Comparison of ENCODE assay signal across 17 mouse cellular contexts in the genomic region with DNA sequence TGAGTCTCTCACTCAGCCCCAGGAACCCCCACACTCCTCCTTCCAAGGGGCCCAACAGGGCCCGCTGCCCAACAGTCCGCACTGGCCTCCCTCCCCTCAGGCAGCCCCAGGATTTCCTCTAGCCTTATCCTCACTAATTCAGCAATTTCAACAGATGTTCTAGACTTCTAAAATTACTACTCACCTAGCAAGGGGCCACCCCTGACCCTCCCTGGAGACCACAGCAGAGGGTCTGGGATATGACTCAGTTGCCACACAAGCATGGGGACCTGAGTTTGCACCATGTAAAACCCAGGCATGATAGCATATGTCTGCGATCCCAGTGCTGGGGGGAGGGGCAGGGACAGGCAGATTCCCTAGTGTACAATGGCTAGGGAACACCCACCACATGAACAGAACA.
DNase-seq lines count a peak whose midpoint lies in the region; ATAC-seq and TF ChIP-seq lines count a peak whose summit lies in the region.
"Had no signal": no experiment of that assay in that cellular context is flagged by ENCODE, and none has a peak within 500 bp of the region (broad histone marks: within the 10 kb centered on the region; RNA-seq: fewer than 3 reads in every experiment).

No protein-coding gene starts in this region.

- H3K9me3 ChIP-seq in lung, embryonic 15.5 days: no peaks in the 10 kb centered on the region
- H3K9me3 ChIP-seq: forebrain, embryonic 13.5 days; forebrain, embryonic 15.5 days; G1E had no signal

- no peaks in the 10 kb centered on the region for H3K36me3 ChIP-seq in heart, adult 2 months (ENCODE audit: control insufficient read depth, insufficient read depth, low read length)
- H3K36me3 ChIP-seq in lung, embryonic 15.5 days: no peaks in the 10 kb centered on the region
- H3K36me3 ChIP-seq: forebrain, embryonic 15.5 days; G1E had no signal

- no peak overlapping the region for H3K27ac ChIP-seq in heart, adult 2 months
- no peak overlapping the region for H3K27ac ChIP-seq in lung, embryonic 15.5 days
- H3K27ac ChIP-seq: forebrain, embryonic 13.5 days; forebrain, embryonic 15.5 days had no signal

- intact Hi-C loops in heart, adult 2 months (cut with DNase I): no loop called here

- no peak overlapping the region for H3K9ac ChIP-seq in heart, adult 2 months (ENCODE audit: low read depth, low read length)
- H3K9ac ChIP-seq in lung, embryonic 15.5 days: no peak overlapping the region
- H3K9ac ChIP-seq: forebrain, embryonic 13.5 days; forebrain, embryonic 15.5 days; forebrain, postnatal 0 days had no signal

- no peaks in the 10 kb centered on the region for H3K4me1 ChIP-seq in heart, adult 2 months (ENCODE audit: control insufficient read depth, insufficient read depth, low read length)
- H3K4me1 ChIP-seq in lung, embryonic 15.5 days: peaks cover 1% of the 10 kb centered on the region; the same call in 1 of the 2 replicates
- H3K4me1 ChIP-seq: forebrain, embryonic 13.5 days; forebrain, embryonic 15.5 days had no signal

- 79% methylated on average over 3 of the region's 3 CpGs for WGBS in heart, adult 2 months
- 58% methylated on average over 3 of the region's 3 CpGs for WGBS in lung, embryonic 15.5 days

- peak; percentile 35; the same call in 1 of the 2 replicates for ATAC-seq in lung, embryonic 15.5 days (ENCODE audit: borderline replicate concordance, extremely low read depth, low FRiP score, low TSS enrichment)
- ATAC-seq in megakaryocyte progenitor cell, adult 5-6 weeks (replicated peaks; ENCODE audit: poor library complexity): no peak
- ATAC-seq: activated CD4-positive, CD25-positive, alpha-beta regulatory T cell, adult 4 months; forebrain, embryonic 13.5 days; forebrain, embryonic 15.5 days; forebrain, postnatal 0 days; Patski had no signal

- H3K79me2 ChIP-seq in heart, adult 2 months (replicated peaks; ENCODE audit: control insufficient read depth, insufficient read depth, low read length): no peaks in the 10 kb centered on the region

- no peak for TF ChIP-seq EP300 in heart, adult 2 months (IDR thresholded peaks at IDR 0.05; ENCODE audit: insufficient read depth, low read depth, low read length)

- no peak overlapping the region for H3K4me2 ChIP-seq in lung, embryonic 15.5 days
- H3K4me2 ChIP-seq: forebrain, embryonic 13.5 days; forebrain, embryonic 15.5 days had no signal

- no peak for TF ChIP-seq CTCF in heart, adult 2 months (IDR thresholded peaks at IDR 0.05)

- DNase-seq in heart, adult 11 months: peak; percentile 55
- DNase-seq in heart, adult 2 months: no peak
- DNase-seq in lung, postnatal 4 days: no peak
- DNase-seq: adrenal gland, adult 8-10 months; adrenal gland, postnatal 14 days; adrenal gland, postnatal 36 days; cerebellum, adult 11-12 months; cerebellum, adult 2 months; cerebellum, adult 9-10 months; forebrain, postnatal 0 days had no signal

- no peaks in the 10 kb centered on the region for H3K27me3 ChIP-seq in heart, adult 2 months (ENCODE audit: control insufficient read depth, insufficient read depth, low read length)
- H3K27me3 ChIP-seq in lung, embryonic 15.5 days: no peaks in the 10 kb centered on the region
- H3K27me3 ChIP-seq: forebrain, embryonic 13.5 days; forebrain, embryonic 15.5 days had no signal

- H3K4me3 ChIP-seq in heart, adult 2 months: no peak overlapping the region
- H3K4me3 ChIP-seq in lung, embryonic 15.5 days: no peak overlapping the region
- H3K4me3 ChIP-seq: forebrain, embryonic 13.5 days; forebrain, embryonic 15.5 days had no signal

- TF ChIP-seq POLR2A in heart, adult 2 months (IDR thresholded peaks at IDR 0.05; ENCODE audit: insufficient read depth, low read depth, low read length): no peak
